ENCODE assay signal across 9 mouse cellular contexts in genomic region chr16:97610939-97611338, GRCm38 (mm10). TPM values are rescaled to one million over a fixed set of nuclear protein-coding genes. Genes with fewer than 3 reads are reported as not detected.
A peak's percentile ranks its signal among the peaks of the same experiment; 100 is the strongest.
DNase-seq lines count a peak whose midpoint lies in the region; ATAC-seq lines count a peak whose summit lies in the region.
"Had no signal": no experiment of that assay in that cellular context is flagged by ENCODE, and none has a peak within 500 bp of the region (broad histone marks: within the 10 kb centered on the region; RNA-seq: fewer than 3 reads in every experiment).

TSS of gene Tmprss2 (minus strand) at chr16:97611195.

- WGBS in hindbrain, embryonic 12.5 days, result 2% methylated on average over 30 of the region's 30 CpGs
- WGBS in limb, embryonic 13.5 days, result under 1% methylated on average over 30 of the region's 30 CpGs
- 1% methylated on average over 30 of the region's 30 CpGs for WGBS in midbrain, embryonic 15.5 days

- H3K9ac ChIP-seq in hindbrain, embryonic 12.5 days, result no peak within 1 kb of the TSS; the same call in 1 of the 2 replicates
- peak within 1 kb of the TSS; percentile 50 for H3K9ac ChIP-seq in limb, embryonic 13.5 days
- no peak within 1 kb of the TSS; the same call in 1 of the 2 replicates for H3K9ac ChIP-seq in midbrain, embryonic 15.5 days

- no peaks in the 10 kb centered on the region for H3K36me3 ChIP-seq in hindbrain, embryonic 12.5 days
- no peaks in the 10 kb centered on the region for H3K36me3 ChIP-seq in limb, embryonic 13.5 days
- no peaks in the 10 kb centered on the region for H3K36me3 ChIP-seq in midbrain, embryonic 15.5 days (replicated peaks)

- no peaks in the 10 kb centered on the region for H3K4me1 ChIP-seq in brown adipose tissue, adult 24 weeks (ENCODE audit: control insufficient read depth, insufficient read depth, insufficient read length, low read length)
- peaks cover 8% of the 10 kb centered on the region for H3K4me1 ChIP-seq in hindbrain, embryonic 12.5 days
- H3K4me1 ChIP-seq in limb, embryonic 13.5 days, result peaks cover 13% of the 10 kb centered on the region
- H3K4me1 ChIP-seq in midbrain, embryonic 15.5 days, result peaks cover 13% of the 10 kb centered on the region

- H3K4me3 ChIP-seq in brown adipose tissue, adult 24 weeks (ENCODE audit: insufficient read depth, low read depth, low read length), result peak within 1 kb of the TSS; percentile 38
- H3K4me3 ChIP-seq in hindbrain, embryonic 12.5 days, result peak within 1 kb of the TSS; percentile 33
- H3K4me3 ChIP-seq in limb, embryonic 13.5 days, result peak within 1 kb of the TSS; percentile 41
- peak within 1 kb of the TSS; percentile 38 for H3K4me3 ChIP-seq in midbrain, embryonic 15.5 days

- intact Hi-C loops in left cerebral cortex, postnatal 4 days (cut with DNase I), result no loop called here

- H3K4me2 ChIP-seq in hindbrain, embryonic 12.5 days (replicated peaks), result peak within 1 kb of the TSS; percentile 61
- peak within 1 kb of the TSS; percentile 68 for H3K4me2 ChIP-seq in limb, embryonic 13.5 days (replicated peaks)
- H3K4me2 ChIP-seq in midbrain, embryonic 15.5 days, result peak within 1 kb of the TSS; percentile 73

- H3K27ac ChIP-seq in brown adipose tissue, adult 24 weeks (replicated peaks; ENCODE audit: low read depth, low read length), result no peak within 1 kb of the TSS
- H3K27ac ChIP-seq in hindbrain, embryonic 12.5 days, result no peak within 1 kb of the TSS
- H3K27ac ChIP-seq in limb, embryonic 13.5 days, result no peak within 1 kb of the TSS
- no peak within 1 kb of the TSS for H3K27ac ChIP-seq in midbrain, embryonic 15.5 days

- peak; percentile 51 for DNase-seq in Muller cell, postnatal 12 days (ENCODE audit: inconsistent ontology term)
- DNase-seq in urinary bladder, postnatal 4 days (ENCODE audit: low spot score in 2 of 2), result peak; percentile 56 to 65
- no peak for DNase-seq in left cerebral cortex, postnatal 4 days

- no peaks in the 10 kb centered on the region for H3K9me3 ChIP-seq in hindbrain, embryonic 12.5 days (replicated peaks)
- no peaks in the 10 kb centered on the region for H3K9me3 ChIP-seq in limb, embryonic 13.5 days
- H3K9me3 ChIP-seq in midbrain, embryonic 15.5 days, result no peaks in the 10 kb centered on the region

- no peak for ATAC-seq in hindbrain, embryonic 12.5 days (ENCODE audit: low FRiP score)
- no peak for ATAC-seq in limb, embryonic 13.5 days (ENCODE audit: low FRiP score, low read depth)
- ATAC-seq in midbrain, embryonic 15.5 days (replicated peaks), result no peak
- no peak for ATAC-seq in monocyte, adult 5-6 weeks (replicated peaks; ENCODE audit: insufficient number of reproducible peaks, low FRiP score, low TSS enrichment, poor library complexity, severe bottlenecking)

- peaks cover 50% of the 10 kb centered on the region for H3K27me3 ChIP-seq in hindbrain, embryonic 12.5 days
- peaks cover 59% of the 10 kb centered on the region for H3K27me3 ChIP-seq in limb, embryonic 13.5 days
- peaks cover 37% of the 10 kb centered on the region for H3K27me3 ChIP-seq in midbrain, embryonic 15.5 days (replicated peaks)

RNA-seq across cellular contexts. Expression of gene Tmprss2, which starts in this region (rescaled TPM):
- polyA plus RNA-seq in brown adipose tissue, adult 24 weeks (2012; ENCODE audit: insufficient read depth, insufficient read length, missing spikeins), result not detected in 2 replicates
- polyA plus RNA-seq in hindbrain, embryonic 12.5 days (2016; fragmentation: Nextera tagmentation; extraction: Ambion mirVana), result 0.38 and 0.41 TPM in 2 replicates
- polyA plus RNA-seq in limb, embryonic 13.5 days (2015; fragmentation: Nextera tagmentation; extraction: Ambion mirVana), result 0.72 and 1.4 TPM in 2 replicates
- polyA plus RNA-seq in midbrain, embryonic 15.5 days (2015; fragmentation: Nextera tagmentation; extraction: Ambion mirVana), result 0.06 and 0.26 TPM in 2 replicates
- not detected for total RNA-seq in left cerebral cortex, postnatal 4 days (2021)
- not detected in 3 replicates for total RNA-seq in monocyte, adult 5-6 weeks (2017)
- total RNA-seq: adrenal gland, adult 18-20 months had no signal
